Mouse (Mus musculus) heart, embryonic 13.5 days (tissue): ENCODE measurements around the gene Ccdc113. TPM values are rescaled to one million over a fixed set of nuclear protein-coding genes. Genes with fewer than 3 reads are reported as not detected.
"Not testable (repeated sequence)": the region's sequence is repeated elsewhere in the genome, so short reads cannot be mapped to it uniquely, and the experiment has no call there.

Source experiments
- ATAC-seq: fragments of 200-750 bp; cut with Nextera tagmentation; 2 replicates; pipeline ENCODE4 v1.8.0; 2017; ENCODE audit warnings: moderate TSS enrichment; ENCODE audit not compliant: insufficient number of reproducible peaks, low FRiP score, low TSS enrichment; ENCODE audit errors: extremely low read depth
- H3K27ac ChIP-seq: fragments of 300-500 bp; sonication (generic); replicated peaks from 2 replicates; pipeline ENCODE4 v1.5.1; 2015; ENCODE audit warnings: moderate library complexity, mild to moderate bottlenecking, inconsistent platforms
- H3K27me3 ChIP-seq: fragments of 300-500 bp; sonication (generic); replicated peaks from 2 replicates; pipeline ENCODE4 v1.6.1; 2015; ENCODE audit warnings: mild to moderate bottlenecking, inconsistent platforms
- H3K36me3 ChIP-seq: fragments of 300-500 bp; sonication (generic); 2 replicates; pipeline ENCODE4 v1.6.1; 2015; ENCODE audit warnings: mild to moderate bottlenecking, inconsistent platforms
- H3K4me1 ChIP-seq: fragments of 300-500 bp; sonication (generic); 2 replicates; pipeline ENCODE4 v1.6.1; 2015; ENCODE audit warnings: inconsistent platforms
- H3K4me2 ChIP-seq: fragments of 300-500 bp; sonication (generic); 2 replicates; pipeline ENCODE4 v1.6.1; 2015; ENCODE audit warnings: inconsistent platforms, mild to moderate bottlenecking, moderate library complexity
- H3K4me3 ChIP-seq: fragments of 300-500 bp; sonication (generic); 2 replicates; pipeline ENCODE4 v1.5.1; 2015; ENCODE audit warnings: moderate library complexity, mild to moderate bottlenecking, inconsistent platforms
- H3K9ac ChIP-seq: fragments of 300-500 bp; sonication (generic); 2 replicates; pipeline ENCODE4 v1.6.1; 2015; ENCODE audit warnings: inconsistent platforms, mild to moderate bottlenecking, moderate library complexity
- H3K9me3 ChIP-seq: fragments of 300-500 bp; sonication (generic); 2 replicates; pipeline ENCODE4 v1.6.1; 2016; ENCODE audit warnings: inconsistent platforms
- WGBS: fragments of 180-500 bp; shearing (Covaris S2); methylation state at CpG from one replicate; pipeline ENCODE4 v1.1.7; 2015; ENCODE audit warnings: mixed read lengths; 5-methylcytosine and 5-hydroxymethylcytosine counted together
- polyA plus RNA-seq: library from polyadenylated mRNA; unstranded; fragments of >200 nt; fragmentation: Nextera tagmentation; extraction: Ambion mirVana; gene quantifications from 2 replicates; pipeline ENCODE4 v1.2.1, GENCODE M21; 2015

Gene Ccdc113
- polyA plus RNA-seq, 1 experiment from 2014 or later, result 2.2 TPM

DNA sequence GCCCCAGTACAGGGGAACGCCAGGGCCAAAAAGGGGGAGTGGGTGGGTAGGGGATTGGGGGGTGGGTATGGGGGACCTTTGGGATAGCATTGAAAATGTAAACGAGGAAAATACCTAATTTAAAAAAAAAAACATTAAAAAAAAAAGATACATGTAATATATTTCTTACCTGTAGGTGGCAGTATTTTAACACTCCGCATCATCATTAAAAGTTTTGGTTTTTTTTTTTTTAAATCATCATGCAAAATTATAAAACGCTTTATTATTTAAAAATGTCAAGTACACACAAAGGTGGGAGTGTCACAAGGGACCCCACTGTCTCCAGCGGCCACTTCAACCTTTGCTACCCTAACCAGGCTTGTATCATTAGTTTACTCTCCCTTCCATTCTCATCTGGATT, 72.6 kb downstream of the Ccdc113 start:
- H3K9me3 ChIP-seq, H3K4me3 ChIP-seq, ATAC-seq, H3K36me3 ChIP-seq, H3K27me3 ChIP-seq: not testable (repeated sequence)
- Histone ChIP-seq H3K9ac (peak overlapping the region; percentile 50; the same call in 1 of the 2 replicates), H3K27ac (peak overlapping the region; percentile 80), H3K4me2 (peak overlapping the region; percentile 48), H3K4me1 (peaks cover 17% of the 10 kb centered on the region; the same call in 1 of the 2 replicates)
- WGBS, result 25% methylated on average over 4 of the region's 5 CpGs

DNA sequence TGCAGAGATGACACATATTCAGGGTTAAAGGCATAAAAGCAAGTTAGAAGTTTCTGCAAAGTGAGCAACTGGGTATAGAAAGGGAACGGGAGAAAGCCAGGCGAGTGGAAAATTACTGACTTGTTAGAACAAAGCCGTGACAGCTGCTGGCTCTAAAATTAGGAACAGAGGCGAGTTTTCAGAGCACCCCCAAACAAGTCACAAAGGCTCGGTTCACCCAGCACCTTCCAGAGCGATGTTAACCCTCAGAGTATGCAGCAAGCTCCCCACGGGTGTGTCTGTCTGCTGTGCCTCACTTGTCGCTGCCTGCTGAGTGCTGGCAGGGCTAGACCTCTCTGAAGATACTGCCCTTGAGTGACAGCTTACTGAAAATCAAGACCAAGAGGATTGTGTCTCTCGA, 73.3 kb downstream of the Ccdc113 start:
- Histone ChIP-seq H3K27me3 (no peaks in the 10 kb centered on the region; the same call in 1 of the 2 replicates), H3K4me1 (peaks cover 22% of the 10 kb centered on the region; the same call in 1 of the 2 replicates), H3K27ac (peak overlapping the region; percentile 80), H3K36me3 (no peaks in the 10 kb centered on the region), H3K9me3 (no peaks in the 10 kb centered on the region), H3K4me3 (no peak overlapping the region), H3K9ac (peak overlapping the region; percentile 50), H3K4me2 (peak overlapping the region; percentile 48)
- no peak for ATAC-seq
- 25% methylated on average over 9 of the region's 9 CpGs for WGBS

Other genes with a start within 250 kb of the Ccdc113 start
- 0.47 and 0.55 TPM in 2 replicates for gene Cngb1, start 227.5 kb upstream of the Ccdc113 start, polyA plus RNA-seq
- 0.40 TPM in 1 of 2 replicates, not detected in the other for gene Tepp, start 223.5 kb upstream of the Ccdc113 start, polyA plus RNA-seq
- 5.6 and 5.9 TPM in 2 replicates for gene Zfp319, start 202.1 kb upstream of the Ccdc113 start, polyA plus RNA-seq
- gene Usb1, start 201.8 kb upstream of the Ccdc113 start, polyA plus RNA-seq, result 25.5 and 29.1 TPM in 2 replicates
- 42.5 and 43.4 TPM in 2 replicates for gene Mmp15, start 181.8 kb upstream of the Ccdc113 start, polyA plus RNA-seq
- gene Cfap20, start 99.2 kb upstream of the Ccdc113 start, polyA plus RNA-seq, result 151 and 167 TPM in 2 replicates
- gene Csnk2a2, start 44.0 kb upstream of the Ccdc113 start, polyA plus RNA-seq, result 7.1 TPM in 2 replicates
- not detected in 2 replicates for gene Prss54, start 42.3 kb downstream of the Ccdc113 start, polyA plus RNA-seq
- gene Gins3, start 99.4 kb downstream of the Ccdc113 start, polyA plus RNA-seq, result 15.7 and 16.4 TPM in 2 replicates
- 256 and 289 TPM in 2 replicates for gene Ndrg4, start 142.9 kb downstream of the Ccdc113 start, polyA plus RNA-seq
- 15.9 and 18.1 TPM in 2 replicates for gene Setd6, start 181.8 kb downstream of the Ccdc113 start, polyA plus RNA-seq